Mouse (Mus musculus) hematopoietic stem cell, adult 5-6 weeks (primary cell): ENCODE results near the gene Lefty1. TPM values are rescaled to one million over a fixed set of nuclear protein-coding genes. Genes with fewer than 3 reads are reported as not detected.
"Not testable (repeated sequence)": the region's sequence is repeated elsewhere in the genome, so short reads cannot be mapped to it uniquely, and the experiment has no call there.

Experiments
- ATAC-seq, 2 experiments: fragments of 125-278 bp in 1 of 2; replicated peaks in 1 of 2; 2 replicates each; pipeline ENCODE4 v1.8.0; 2016 to 2017; ENCODE audit warnings: inconsistent platforms in 2 of 2, mild to moderate bottlenecking in 2 of 2, moderate number of reproducible peaks in 2 of 2, low read depth in 1 of 2, moderate TSS enrichment in 1 of 2; ENCODE audit not compliant: low FRiP score in 2 of 2, poor library complexity in 2 of 2, severe bottlenecking in 2 of 2, insufficient read depth in 1 of 2, low TSS enrichment in 1 of 2
- total RNA-seq: library from RNA; stranded (forward); fragments of 172-1452, 232-1000 nt; gene quantifications from 2 replicates; pipeline ENCODE4 v1.2.3, GENCODE M21; 2017

Lefty1 gene
- 0.45 and 2.9 TPM in 2 replicates for total RNA-seq

GRCm38 (mm10) chr1:180934467-180935419, at the start of gene Lefty1:
Lefty1 (plus strand) TSS chr1:180935022.
- no peak for ATAC-seq

GRCm38 (mm10) chr1:180888556-180889042, 46.2 kb upstream of the Lefty1 start:
- peak; percentile 60 to 66 for ATAC-seq

- 0 out of 4 replicates have a peak, but pooled peaks of 1 of the 2 experiments have one; percentile 0 for ATAC-seq
These were observed 45.6 kb upstream of the Lefty1 start for GRCm38 (mm10) chr1:180889172-180889571.

GRCm38 (mm10) chr1:180889841-180890240, 45.0 kb upstream of the Lefty1 start:
- ATAC-seq: peak; percentile 56

- ATAC-seq: no peak
These were observed 42.0 kb upstream of the Lefty1 start, which contains the start of gene Lefty2 for GRCm38 (mm10) chr1:180892808-180893207. Lefty2 (plus strand) TSS chr1:180893108.

- ATAC-seq: not testable (repeated sequence)
These were observed 40.5 kb upstream of the Lefty1 start for GRCm38 (mm10) chr1:180894088-180894987.

- ATAC-seq: no peak
These were observed 33.7 kb upstream of the Lefty1 start for GRCm38 (mm10) chr1:180901107-180901506.

GRCm38 (mm10) chr1:180902915-180903314, 31.9 kb upstream of the Lefty1 start:
- ATAC-seq: peak; percentile 9 to 24; a peak in 2 of 4 replicates

GRCm38 (mm10) chr1:180903666-180904038, 31.2 kb upstream of the Lefty1 start:
- 0 out of 4 replicates have a peak, but pooled peaks of 1 of the 2 experiments have one; percentile 0 for ATAC-seq

GRCm38 (mm10) chr1:180904039-180904814, 30.6 kb upstream of the Lefty1 start, which contains the start of gene Pycr2:
Pycr2 (plus strand) TSS chr1:180904293.
- ATAC-seq: peak; percentile 97

GRCm38 (mm10) chr1:180904815-180905080, 30.1 kb upstream of the Lefty1 start:
- peak in 1 of 2 experiments; percentile 31; a peak in 1 of 4 replicates for ATAC-seq

- ATAC-seq: no peak
These were observed 29.5 kb upstream of the Lefty1 start for GRCm38 (mm10) chr1:180905307-180905706.

GRCm38 (mm10) chr1:180905876-180906275, 28.9 kb upstream of the Lefty1 start:
- ATAC-seq: no peak

- ATAC-seq: no peak
These were observed 28.2 kb upstream of the Lefty1 start for GRCm38 (mm10) chr1:180906461-180907147.

- no peak for ATAC-seq
These were observed 23.7 kb upstream of the Lefty1 start for GRCm38 (mm10) chr1:180911138-180911537.

- peak; percentile 61 to 63; a peak in 3 of 4 replicates for ATAC-seq
These were observed 23.1 kb upstream of the Lefty1 start for GRCm38 (mm10) chr1:180911653-180912287.
